Mouse (Mus musculus) urinary bladder, adult 2 months (tissue): ENCODE data around the gene Sord. TPM values are rescaled to one million over a fixed set of nuclear protein-coding genes. Genes with fewer than 3 reads are reported as not detected.

Experiments used
- DNase-seq: peaks from one replicate; pipeline ENCODE4 v3.0.0; 2022; ENCODE audit warnings: low spot score
- polyA plus RNA-seq: library from polyadenylated mRNA; depleted of rRNA; stranded (reverse); fragments of >200 nt; gene quantifications from 2 replicates; pipeline ENCODE4 v1.2.3, GENCODE M21; 2012

The Sord gene
- polyA plus RNA-seq, 1 experiment = 57.5 TPM

DNA sequence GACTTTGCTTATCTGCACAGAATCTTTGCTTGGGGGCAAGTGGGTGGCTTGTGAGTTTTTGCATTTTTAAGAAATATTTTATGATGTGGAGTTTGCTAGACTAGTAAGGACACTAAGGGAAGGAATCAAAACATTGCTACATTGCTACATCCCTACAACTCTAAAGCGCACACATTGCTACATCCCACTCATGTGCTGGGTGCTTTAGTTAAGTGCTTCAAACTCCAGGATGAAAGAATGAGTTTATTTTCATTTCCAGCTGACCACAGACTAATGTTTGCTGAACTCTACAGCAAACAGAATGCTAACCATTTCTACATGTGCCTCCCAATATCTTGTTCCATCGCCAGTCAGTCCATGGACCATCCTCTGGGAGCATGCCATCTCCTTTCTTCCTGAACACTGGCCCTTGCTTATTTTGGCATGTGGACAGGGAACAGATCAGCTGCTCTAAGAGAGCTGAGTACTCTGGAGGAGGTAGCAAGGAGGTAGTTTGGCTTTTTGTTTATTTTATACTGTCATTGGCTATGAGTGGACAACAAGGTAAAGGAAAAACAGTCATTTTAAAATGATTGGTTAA lies 3.4 kb downstream of the Sord start:
- no peak for DNase-seq

GRCm38 (mm10) chr2:122240735-122241134 lies 6.2 kb downstream of the Sord start:
- no peak for DNase-seq

- no peak for DNase-seq
Measured at GRCm38 (mm10) chr2:122241226-122241625, 6.7 kb downstream of the Sord start.

GRCm38 (mm10) chr2:122241935-122242334 lies 7.4 kb downstream of the Sord start:
- no peak for DNase-seq

GRCm38 (mm10) chr2:122243671-122244131 lies 9.2 kb downstream of the Sord start:
- peak; percentile 35 for DNase-seq

DNA sequence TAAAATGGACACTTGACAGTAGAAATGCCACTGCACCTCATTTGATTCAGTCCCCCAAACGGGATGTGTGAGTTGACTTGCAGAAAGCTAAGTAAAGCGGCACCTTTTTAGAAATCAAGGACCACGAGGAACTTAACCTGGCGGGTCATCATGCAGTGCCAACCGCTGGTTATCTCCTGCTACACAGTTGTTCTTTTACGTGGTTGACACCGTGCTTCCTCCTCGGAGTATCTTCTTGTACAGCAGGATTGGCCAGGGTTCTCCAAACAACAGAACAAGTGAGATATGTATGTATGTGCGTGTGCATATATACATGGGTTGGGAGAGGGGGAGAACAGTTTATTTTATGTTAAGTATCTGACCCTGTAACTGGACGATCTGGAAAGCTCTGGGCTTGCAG lies 13.2 kb downstream of the Sord start:
- DNase-seq = no peak

DNA sequence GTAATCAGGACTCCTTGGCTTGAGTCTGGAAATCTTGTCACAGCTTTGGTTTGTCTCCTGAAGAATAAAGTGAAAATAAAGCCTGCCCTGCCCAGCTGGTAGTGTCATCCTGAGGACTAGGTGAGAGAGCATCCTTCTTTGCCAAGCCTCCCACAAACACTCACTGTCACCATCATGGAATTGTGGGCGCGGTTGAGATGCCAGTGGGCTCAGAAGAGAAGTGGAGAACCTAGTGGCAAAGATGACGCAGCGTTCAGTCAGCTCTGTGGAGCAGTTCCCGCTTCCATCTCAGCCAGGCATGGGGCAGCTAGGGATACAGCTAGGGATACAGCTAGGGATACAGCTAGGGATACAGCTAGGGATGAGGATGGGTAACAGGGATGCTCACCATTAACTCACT lies 21.4 kb downstream of the Sord start:
- DNase-seq = no peak

GRCm38 (mm10) chr2:122260729-122261128 lies 26.2 kb downstream of the Sord start:
- DNase-seq = no peak

- DNase-seq = no peak
Measured at GRCm38 (mm10) chr2:122264690-122265089, 30.1 kb downstream of the Sord start.

DNA sequence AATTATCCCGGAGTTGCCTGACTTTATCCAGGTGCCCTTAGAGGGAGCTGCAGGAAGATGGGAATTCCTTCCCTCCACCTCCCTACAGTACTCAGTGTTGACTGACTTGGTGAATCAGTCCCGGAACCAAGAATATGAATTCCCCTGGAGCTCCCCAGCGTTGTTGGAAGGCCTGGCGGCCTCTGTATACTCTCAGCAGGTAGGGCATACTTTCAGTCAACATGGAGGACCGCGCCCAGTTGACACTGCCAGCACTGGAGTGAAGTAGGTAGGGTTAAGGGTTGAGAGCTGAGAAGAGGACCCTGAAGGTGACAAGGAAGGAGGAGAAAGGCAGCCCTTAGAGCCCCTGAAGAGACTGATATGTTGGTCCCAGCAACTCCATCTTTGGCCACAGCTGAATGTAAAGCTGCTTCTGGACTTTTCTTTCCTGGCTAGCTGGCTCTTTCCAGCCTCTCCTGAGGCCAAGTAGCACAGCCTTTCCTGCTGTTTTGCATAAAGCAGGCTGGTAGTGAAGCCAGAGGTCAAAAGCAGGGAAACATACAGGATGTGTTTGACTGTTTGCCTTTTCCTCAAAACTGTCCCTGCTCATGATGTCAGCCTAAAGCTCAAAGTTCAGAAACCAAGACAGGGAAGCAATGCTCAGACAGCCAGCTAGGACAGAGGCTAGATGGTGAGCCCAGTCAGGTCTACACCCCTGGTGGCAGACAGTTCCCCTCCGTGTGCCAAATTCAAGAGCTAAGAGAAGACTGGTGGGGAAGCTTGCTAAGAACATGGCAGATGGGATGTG lies 32.1 kb downstream of the Sord start:
- no peak for DNase-seq

GRCm38 (mm10) chr2:122278769-122279168 lies 44.2 kb downstream of the Sord start:
- DNase-seq = no peak

DNA sequence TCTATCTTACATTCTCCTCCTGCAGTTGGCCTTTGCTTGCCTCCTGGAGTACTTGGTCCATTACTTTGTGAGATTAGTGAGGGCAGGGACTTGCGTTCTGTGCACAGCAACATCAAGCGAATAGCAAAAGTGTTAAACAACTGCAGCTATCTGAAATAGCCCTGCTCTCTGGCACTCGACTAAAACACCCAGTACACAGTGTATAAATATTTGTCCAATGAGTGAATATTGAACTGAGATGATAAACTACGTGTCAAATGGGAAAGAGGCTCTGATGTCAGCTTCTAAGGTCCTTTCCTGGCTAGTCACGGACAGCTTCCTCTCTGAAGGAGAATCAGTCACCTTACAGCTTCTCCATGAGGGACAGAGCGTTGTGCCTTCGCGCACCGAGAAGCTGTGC lies 49.5 kb downstream of the Sord start:
- no peak for DNase-seq

- no peak for DNase-seq
Measured at GRCm38 (mm10) chr2:122286137-122286536, 51.6 kb downstream of the Sord start.

- no peak for DNase-seq
Measured at GRCm38 (mm10) chr2:122294916-122295315, 60.4 kb downstream of the Sord start.

GRCm38 (mm10) chr2:122297271-122298095 lies 62.9 kb downstream of the Sord start:
- DNase-seq = no peak

DNA sequence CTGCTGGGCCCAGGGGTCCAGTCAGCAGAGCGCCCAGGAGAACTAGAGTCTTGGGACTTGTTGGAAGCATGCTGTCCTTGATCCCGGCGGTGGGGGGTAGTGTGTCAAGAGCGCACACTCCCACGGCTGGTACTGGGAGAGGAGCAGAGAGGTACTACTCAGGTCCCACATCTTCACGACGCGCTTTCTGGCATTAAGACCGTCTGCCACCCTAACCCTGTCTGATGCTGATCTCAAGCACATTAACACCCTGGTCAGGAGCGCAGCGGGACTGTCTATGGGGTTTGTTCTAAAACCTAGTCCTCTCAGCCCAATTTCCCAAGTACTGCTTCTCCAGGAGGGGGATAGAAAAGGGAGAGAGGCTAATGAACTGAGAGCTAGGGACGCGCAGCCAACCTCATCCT lies 63.5 kb downstream of the Sord start, which contains the start of gene Duox2:
Gene Duox2 (minus strand): TSS at position 354 of the 404 bp plus-strand sequence.
- DNase-seq = no peak

DNA sequence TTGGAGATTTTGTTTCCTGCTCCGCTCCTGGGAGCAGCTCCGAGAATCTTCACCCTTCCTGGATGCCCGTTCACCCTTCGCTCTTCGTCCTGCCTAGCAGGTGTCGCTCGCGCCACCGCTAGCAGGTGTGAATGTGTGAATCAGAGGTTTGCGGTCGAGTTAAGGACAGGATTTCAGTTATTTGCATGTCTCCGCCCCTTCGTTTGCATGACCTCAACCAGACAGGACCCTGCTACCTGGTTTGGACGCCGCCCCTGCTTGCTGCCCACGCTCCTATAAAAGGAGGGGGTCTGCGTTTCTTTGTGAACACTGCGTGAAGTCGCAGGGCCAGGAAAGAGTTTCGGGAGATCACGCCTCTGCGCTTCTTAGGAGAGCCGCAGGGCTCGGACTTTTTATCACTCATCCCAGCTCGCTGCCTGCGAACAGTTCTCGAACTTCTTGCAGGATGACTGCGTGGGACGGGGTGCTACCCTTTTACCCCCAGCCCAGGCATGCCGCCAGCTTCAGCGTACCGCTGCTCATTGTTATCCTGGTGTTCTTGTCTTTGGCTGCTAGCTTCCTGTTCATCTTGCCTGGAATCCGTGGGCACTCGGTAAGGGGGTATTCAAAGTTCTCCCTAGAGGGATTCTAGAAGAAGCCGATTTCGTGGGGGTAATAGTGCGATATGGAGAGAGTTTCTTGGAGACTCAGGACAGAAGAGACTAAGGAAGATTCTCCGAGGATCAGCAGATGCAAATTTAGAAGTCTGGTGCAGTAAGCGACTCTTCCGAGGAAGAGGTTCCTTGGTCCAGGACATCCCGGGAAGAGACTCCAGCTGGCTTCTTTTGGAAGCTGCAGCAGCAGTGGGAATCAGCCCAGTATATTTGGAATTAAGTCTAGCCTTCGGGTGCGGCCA lies 64.3 kb downstream of the Sord start, which contains the start of gene Duoxa2:
Gene Duoxa2 (plus strand): TSS at position 305 of the 895 bp plus-strand sequence.
- DNase-seq = no peak

DNA sequence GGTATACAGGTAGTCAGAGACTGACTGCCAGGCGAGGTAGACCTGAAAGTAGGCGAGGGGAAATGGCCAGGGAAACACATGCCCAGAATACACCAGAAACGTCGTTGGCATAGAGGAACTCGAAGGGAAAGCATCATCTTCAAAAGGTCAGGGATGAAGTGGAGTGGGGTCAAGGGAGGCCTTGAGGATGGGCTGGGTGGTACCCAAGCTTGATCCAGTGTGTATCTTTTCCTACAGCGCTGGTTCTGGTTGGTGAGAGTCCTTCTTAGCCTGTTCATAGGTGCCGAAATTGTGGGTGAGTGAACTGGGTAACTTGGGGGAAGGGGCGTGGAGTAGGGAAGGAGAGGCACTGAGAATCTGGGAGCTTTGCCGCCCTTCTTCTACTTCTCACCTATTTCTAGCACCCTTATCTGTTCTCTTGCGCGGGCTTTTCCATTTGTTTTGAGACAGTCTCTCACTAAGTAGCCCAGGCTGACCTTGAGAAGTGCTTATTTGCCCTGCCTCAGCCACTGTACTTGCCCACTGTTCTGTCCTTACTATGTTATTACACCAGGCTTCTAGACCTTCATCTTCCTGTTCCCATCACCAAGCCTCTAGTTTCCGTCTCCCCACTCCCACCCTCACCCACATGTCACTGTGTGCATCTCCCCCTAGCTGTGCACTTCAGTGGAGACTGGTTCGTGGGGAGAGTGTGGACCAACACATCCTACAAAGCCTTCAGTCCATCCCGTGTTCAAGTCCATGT lies 65.5 kb downstream of the Sord start:
- DNase-seq = no peak

GRCm38 (mm10) chr2:122300656-122301020 lies 66.1 kb downstream of the Sord start:
- DNase-seq = no peak

GRCm38 (mm10) chr2:122301081-122301920 lies 66.8 kb downstream of the Sord start:
- peak; percentile 43 for DNase-seq
